Mouse (Mus musculus) E14TG2a.4 (cell line): Measurements from ENCODE around the gene Gm156.

Source experiments
- CTCF ChIP-seq: conservative IDR thresholded peaks from 2 replicates; pipeline ENCODE4 v1.5.1; 2014; ENCODE audit warnings: low read length
- NANOG ChIP-seq: IDR thresholded peaks from 2 replicates; pipeline ENCODE4 v1.6.1; 2014; ENCODE audit warnings: borderline replicate concordance, low read length, mixed read lengths
- POU5F1 ChIP-seq: IDR thresholded peaks from 2 replicates; pipeline ENCODE4 v1.6.1; 2014; ENCODE audit warnings: low read length, borderline replicate concordance

GRCm38 (mm10) chr6:129717032-129717431 is 67.0 kb downstream of the Gm156 start, which contains the start of gene Klri1:
- TF ChIP-seq NANOG: no peak
- no peak for TF ChIP-seq CTCF
- no peak for TF ChIP-seq POU5F1
